Mouse (Mus musculus) brain, adult 10 weeks (tissue): ENCODE results near the gene Nars2. TPM values are rescaled to one million over a fixed set of nuclear protein-coding genes. Genes with fewer than 3 reads are reported as not detected.

Experiments used
- polyA plus RNA-seq: library from polyadenylated mRNA; stranded (reverse); fragments of 350-450 nt; fragmentation: Illumina TruSeq; extraction: RNeasy Lipid Tissue Mini Kit (QIAGEN cat#74804); gene quantifications from one replicate; pipeline ENCODE4 v1.2.3, GENCODE M21; 2015; ENCODE audit warnings: low read depth, low replicate concordance

The Nars2 gene
- 15.1 TPM for polyA plus RNA-seq

GRCm38 (mm10) chr7:96951281-96952051, at the start of gene Nars2:
Gene Nars2, plus strand, starts transcription at chr7:96951505.

GRCm38 (mm10) chr7:97081242-97081958, 130.1 kb downstream of the Nars2 start, which contains the start of gene Gab2:
Gene Gab2, plus strand, starts transcription at chr7:97081586.

Other genes with a start within 250 kb of the Nars2 start
- 11.0 TPM for gene Gab2, start 130.1 kb downstream of the Nars2 start, polyA plus RNA-seq